Mouse (Mus musculus): ENCODE measurements around the gene Tmsb15l. TPM values are rescaled to one million over a fixed set of nuclear protein-coding genes. Genes with fewer than 3 reads are reported as not detected.
"Not testable (repeated sequence)": the region's sequence is repeated elsewhere in the genome, so short reads cannot be mapped to it uniquely, and the experiment has no call there.

Gene Tmsb15l
- polyA plus RNA-seq, 1 experiment = 1.4 TPM

GRCm38 (mm10) chrX:136992978-136993547 is 16.4 kb upstream of the Tmsb15l start, which contains the start of gene Zcchc18:
Gene Zcchc18, plus strand, starts transcription at chrX:136993155.
- H3K4me1 ChIP-seq (ENCODE audit: control insufficient read depth, insufficient read depth, low read length) = no peaks in the 10 kb centered on the region
- no peaks in the 10 kb centered on the region for H3K36me3 ChIP-seq (ENCODE audit: control insufficient read depth, insufficient read depth, low read length, poor library complexity, severe bottlenecking)
- H3K27ac ChIP-seq (ENCODE audit: insufficient read depth, low read length) = no peak within 1 kb of the TSS
- TF ChIP-seq EP300 (IDR thresholded peaks at IDR 0.05; ENCODE audit: insufficient read depth, low read depth, low read length) = no peak
- no peak for TF ChIP-seq POLR2A (IDR thresholded peaks at IDR 0.05; ENCODE audit: insufficient read depth, low read length)
- no peak for TF ChIP-seq CTCF (IDR thresholded peaks at IDR 0.05; ENCODE audit: low read depth, low read length)
- no peaks in the 10 kb centered on the region; the same call in 1 of the 2 replicates for H3K27me3 ChIP-seq (ENCODE audit: control insufficient read depth, insufficient read depth, low read length, poor library complexity, severe bottlenecking)
- H3K4me3 ChIP-seq (ENCODE audit: low read depth, low read length) = peak within 1 kb of the TSS; percentile 83
- no peaks in the 10 kb centered on the region for H3K9me3 ChIP-seq (replicated peaks; ENCODE audit: control insufficient read depth, insufficient read depth, low read length, poor library complexity, severe bottlenecking)
- peak within 1 kb of the TSS; percentile 22 for H3K9ac ChIP-seq (ENCODE audit: low read depth, poor library complexity, severe bottlenecking)

GRCm38 (mm10) chrX:136992191-136992965 is 15.7 kb upstream of the Tmsb15l start:
- no peaks in the 10 kb centered on the region for H3K36me3 ChIP-seq (ENCODE audit: control insufficient read depth, insufficient read depth, low read length, poor library complexity, severe bottlenecking)
- TF ChIP-seq CTCF (IDR thresholded peaks at IDR 0.05; ENCODE audit: low read depth, low read length) = no peak
- TF ChIP-seq POLR2A (IDR thresholded peaks at IDR 0.05; ENCODE audit: insufficient read depth, low read length) = no peak
- no peak for TF ChIP-seq EP300 (IDR thresholded peaks at IDR 0.05; ENCODE audit: insufficient read depth, low read depth, low read length)
- H3K4me1 ChIP-seq (ENCODE audit: control insufficient read depth, insufficient read depth, low read length) = no peaks in the 10 kb centered on the region
- H3K9me3 ChIP-seq (replicated peaks; ENCODE audit: control insufficient read depth, insufficient read depth, low read length, poor library complexity, severe bottlenecking) = no peaks in the 10 kb centered on the region
- H3K4me3 ChIP-seq (ENCODE audit: low read depth, low read length) = peak overlapping the region; percentile 83
- H3K27ac ChIP-seq (ENCODE audit: insufficient read depth, low read length) = no peak overlapping the region
- H3K9ac ChIP-seq (ENCODE audit: low read depth, poor library complexity, severe bottlenecking) = peak overlapping the region; percentile 20; the same call in 1 of the 2 replicates
- no peaks in the 10 kb centered on the region; the same call in 1 of the 2 replicates for H3K27me3 ChIP-seq (ENCODE audit: control insufficient read depth, insufficient read depth, low read length, poor library complexity, severe bottlenecking)

- TF ChIP-seq CTCF (IDR thresholded peaks at IDR 0.05; ENCODE audit: low read depth, low read length) = no peak
- TF ChIP-seq EP300 (IDR thresholded peaks at IDR 0.05; ENCODE audit: insufficient read depth, low read depth, low read length) = no peak
- TF ChIP-seq POLR2A (IDR thresholded peaks at IDR 0.05; ENCODE audit: insufficient read depth, low read length) = no peak
- H3K9me3 ChIP-seq (replicated peaks; ENCODE audit: control insufficient read depth, insufficient read depth, low read length, poor library complexity, severe bottlenecking) = no peaks in the 10 kb centered on the region
- no peak overlapping the region for H3K27ac ChIP-seq (ENCODE audit: insufficient read depth, low read length)
- H3K9ac ChIP-seq (ENCODE audit: low read depth, poor library complexity, severe bottlenecking) = no peak overlapping the region
- no peaks in the 10 kb centered on the region for H3K4me1 ChIP-seq (ENCODE audit: control insufficient read depth, insufficient read depth, low read length)
- no peaks in the 10 kb centered on the region for H3K36me3 ChIP-seq (ENCODE audit: control insufficient read depth, insufficient read depth, low read length, poor library complexity, severe bottlenecking)
- H3K4me3 ChIP-seq (ENCODE audit: low read depth, low read length) = no peak overlapping the region
- H3K27me3 ChIP-seq (ENCODE audit: control insufficient read depth, insufficient read depth, low read length, poor library complexity, severe bottlenecking) = no peaks in the 10 kb centered on the region; the same call in 1 of the 2 replicates
Measured at GRCm38 (mm10) chrX:136991274-136991673, 14.6 kb upstream of the Tmsb15l start.

- no peak overlapping the region for H3K9ac ChIP-seq (ENCODE audit: low read depth, poor library complexity, severe bottlenecking)
- no peaks in the 10 kb centered on the region for H3K9me3 ChIP-seq (replicated peaks; ENCODE audit: control insufficient read depth, insufficient read depth, low read length, poor library complexity, severe bottlenecking)
- H3K4me3 ChIP-seq (ENCODE audit: low read depth, low read length) = no peak overlapping the region
- H3K36me3 ChIP-seq (ENCODE audit: control insufficient read depth, insufficient read depth, low read length, poor library complexity, severe bottlenecking) = no peaks in the 10 kb centered on the region
- TF ChIP-seq POLR2A (IDR thresholded peaks at IDR 0.05; ENCODE audit: insufficient read depth, low read length) (no peak), CTCF (IDR thresholded peaks at IDR 0.05; ENCODE audit: low read depth, low read length) (no peak), EP300 (IDR thresholded peaks at IDR 0.05; ENCODE audit: insufficient read depth, low read depth, low read length) (no peak)
- H3K27ac ChIP-seq (ENCODE audit: insufficient read depth, low read length) = no peak overlapping the region
- no peaks in the 10 kb centered on the region for H3K27me3 ChIP-seq (ENCODE audit: control insufficient read depth, insufficient read depth, low read length, poor library complexity, severe bottlenecking)
- no peaks in the 10 kb centered on the region for H3K4me1 ChIP-seq (ENCODE audit: control insufficient read depth, insufficient read depth, low read length)
Measured at GRCm38 (mm10) chrX:136986039-136986438, 9.4 kb upstream of the Tmsb15l start.

- no peaks in the 10 kb centered on the region for H3K27me3 ChIP-seq (ENCODE audit: control insufficient read depth, insufficient read depth, low read length, poor library complexity, severe bottlenecking)
- H3K4me3 ChIP-seq (ENCODE audit: low read depth, low read length) = no peak overlapping the region; the same call in 1 of the 2 replicates
- H3K4me1 ChIP-seq (ENCODE audit: control insufficient read depth, insufficient read depth, low read length) = no peaks in the 10 kb centered on the region
- TF ChIP-seq EP300 (IDR thresholded peaks at IDR 0.05; ENCODE audit: insufficient read depth, low read depth, low read length) (no peak), POLR2A (IDR thresholded peaks at IDR 0.05; ENCODE audit: insufficient read depth, low read length) (no peak), CTCF (IDR thresholded peaks at IDR 0.05; ENCODE audit: low read depth, low read length) (peak; percentile 53)
- no peak overlapping the region for H3K9ac ChIP-seq (ENCODE audit: low read depth, poor library complexity, severe bottlenecking)
- H3K27ac ChIP-seq (ENCODE audit: insufficient read depth, low read length) = no peak overlapping the region
- no peaks in the 10 kb centered on the region for H3K9me3 ChIP-seq (replicated peaks; ENCODE audit: control insufficient read depth, insufficient read depth, low read length, poor library complexity, severe bottlenecking)
- H3K36me3 ChIP-seq (ENCODE audit: control insufficient read depth, insufficient read depth, low read length, poor library complexity, severe bottlenecking) = no peaks in the 10 kb centered on the region
Measured at GRCm38 (mm10) chrX:136978616-136979015, 1.9 kb upstream of the Tmsb15l start.

- H3K4me1 ChIP-seq (ENCODE audit: control insufficient read depth, insufficient read depth, low read length); H3K9me3 ChIP-seq (replicated peaks; ENCODE audit: control insufficient read depth, insufficient read depth, low read length, poor library complexity, severe bottlenecking); H3K36me3 ChIP-seq (ENCODE audit: control insufficient read depth, insufficient read depth, low read length, poor library complexity, severe bottlenecking); H3K27ac ChIP-seq (ENCODE audit: insufficient read depth, low read length); H3K27me3 ChIP-seq (ENCODE audit: control insufficient read depth, insufficient read depth, low read length, poor library complexity, severe bottlenecking): not testable (repeated sequence)
- peak within 1 kb of the TSS; percentile 96 for H3K4me3 ChIP-seq (ENCODE audit: low read depth, low read length)
- H3K9ac ChIP-seq (ENCODE audit: low read depth, poor library complexity, severe bottlenecking) = peak within 1 kb of the TSS; percentile 12; the same call in 1 of the 2 replicates
Measured at GRCm38 (mm10) chrX:136975397-136975796, 1.3 kb downstream of the Tmsb15l start, which contains the start of gene Tmsb15b2. Gene Tmsb15b2, minus strand, starts transcription at chrX:136975497.
